Comparison of ENCODE assay signal across 24 mouse cellular contexts in the genomic region with DNA sequence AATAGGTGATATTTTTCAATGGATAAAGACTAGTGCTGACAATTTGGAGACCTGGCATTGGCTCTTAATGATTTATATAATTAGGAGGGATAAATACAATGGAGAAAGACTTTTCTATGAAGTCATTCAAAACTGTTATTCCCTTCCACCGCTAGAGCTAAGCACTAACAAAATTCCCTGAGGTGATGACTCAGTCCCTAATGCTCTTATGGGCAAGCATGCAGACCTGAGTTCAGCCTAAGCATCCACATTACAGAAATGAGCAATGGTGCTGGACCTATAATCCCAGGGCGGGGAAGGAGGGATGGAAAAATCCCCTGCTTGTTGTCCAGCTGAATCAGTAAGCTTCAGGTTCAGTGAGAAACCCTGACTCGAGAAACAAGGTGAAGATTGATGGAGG.
"Had no signal": no experiment of that assay in that cellular context is flagged by ENCODE, and none has a peak within 500 bp of the region (broad histone marks: within the 10 kb centered on the region; RNA-seq: fewer than 3 reads in every experiment).

No protein-coding gene starts in this region.

- H3K4me1 ChIP-seq: kidney, embryonic 15.5 days; limb, embryonic 15.5 days; liver, embryonic 12.5 days had no signal

- H3K27ac ChIP-seq: heart, adult 2 months; heart, embryonic 13.5 days; heart, embryonic 15.5 days; hindbrain, embryonic 14.5 days; hindbrain, postnatal 0 days; kidney, embryonic 15.5 days; kidney, postnatal 0 days; limb, embryonic 13.5 days; limb, embryonic 15.5 days; liver, embryonic 12.5 days; liver, embryonic 14.5 days had no signal

- H3K4me3 ChIP-seq: heart, adult 2 months; heart, embryonic 13.5 days; heart, embryonic 15.5 days; kidney, embryonic 15.5 days; limb, embryonic 13.5 days; limb, embryonic 15.5 days; liver, embryonic 12.5 days had no signal

- ATAC-seq: hindbrain, postnatal 0 days; intestine, embryonic 16.5 days; liver, embryonic 12.5 days had no signal

- DNase-seq: gastrocnemius, postnatal 14 days; gastrocnemius, postnatal 36 days; heart, adult 2 months; heart, postnatal 14 days; heart, postnatal 36 days; kidney, adult 11 months; kidney, adult 2 months; kidney, adult 9 months; kidney, postnatal 14 days; kidney, postnatal 36 days; layer of hippocampus, adult 9-11 months; layer of hippocampus, postnatal 36 days; left cerebral cortex, postnatal 4 days had no signal
